Mouse (Mus musculus) forebrain, embryonic 12.5 days (tissue): ENCODE results near the gene Olig3. TPM values are rescaled to one million over a fixed set of nuclear protein-coding genes. Genes with fewer than 3 reads are reported as not detected.
A peak's percentile ranks its signal among the peaks of the same experiment; 100 is the strongest.

Source experiments
- ATAC-seq: fragments of 200-750 bp; cut with Nextera tagmentation; 2 replicates; pipeline ENCODE4 v1.8.0; 2017; ENCODE audit warnings: moderate TSS enrichment; ENCODE audit not compliant: low FRiP score
- H3K27ac ChIP-seq: fragments of 300-500 bp; sonication (generic); 2 replicates; pipeline ENCODE4 v1.5.1; 2016; ENCODE audit warnings: mild to moderate bottlenecking
- H3K27me3 ChIP-seq: fragments of 300-500 bp; sonication (generic); 2 replicates; pipeline ENCODE4 v1.6.1; 2016; ENCODE audit warnings: mild to moderate bottlenecking
- H3K36me3 ChIP-seq: fragments of 300-500 bp; sonication (generic); replicated peaks from 2 replicates; pipeline ENCODE4 v1.6.1; 2016; ENCODE audit warnings: mild to moderate bottlenecking
- H3K4me1 ChIP-seq: fragments of 300-500 bp; sonication (generic); 2 replicates; pipeline ENCODE4 v1.6.1; 2016
- H3K4me2 ChIP-seq: fragments of 300-500 bp; sonication (generic); 2 replicates; pipeline ENCODE4 v1.6.1; 2016; ENCODE audit warnings: mild to moderate bottlenecking, moderate library complexity
- H3K4me3 ChIP-seq: fragments of 300-500 bp; sonication (generic); replicated peaks from 2 replicates; pipeline ENCODE4 v1.5.1; 2016; ENCODE audit warnings: mild to moderate bottlenecking
- H3K9ac ChIP-seq: fragments of 300-500 bp; sonication (generic); 2 replicates; pipeline ENCODE4 v1.6.1; 2016; ENCODE audit warnings: mild to moderate bottlenecking
- H3K9me3 ChIP-seq: fragments of 300-500 bp; sonication (generic); 2 replicates; pipeline ENCODE4 v1.6.1; 2016
- WGBS: fragments of 180-500 bp; shearing (Covaris S2); methylation state at CpG from one replicate; pipeline ENCODE4 v1.1.7; 2016; 5-methylcytosine and 5-hydroxymethylcytosine counted together
- polyA plus RNA-seq: library from polyadenylated mRNA; unstranded; fragments of >200 nt; fragmentation: Nextera tagmentation; extraction: Ambion mirVana; gene quantifications from 2 replicates; pipeline ENCODE4 v1.2.1, GENCODE M21; 2016

Gene Olig3
- polyA plus RNA-seq, 1 experiment from 2014 or later, result 34.3 TPM

GRCm38 (mm10) chr10:19352006-19352877, 4.1 kb upstream of the Olig3 start:
- Histone ChIP-seq H3K27me3 (peaks cover 77% of the 10 kb centered on the region), H3K9me3 (no peaks in the 10 kb centered on the region), H3K4me1 (peaks cover 22% of the 10 kb centered on the region), H3K4me3 (peak overlapping the region; percentile 30), H3K9ac (peak overlapping the region; percentile 21; the same call in 1 of the 2 replicates), H3K27ac (no peak overlapping the region), H3K4me2 (peak overlapping the region; percentile 28), H3K36me3 (no peaks in the 10 kb centered on the region)
- peak; percentile 13; the same call in 1 of the 2 replicates for ATAC-seq
- WGBS, result 1% methylated on average over 24 of the region's 24 CpGs

DNA sequence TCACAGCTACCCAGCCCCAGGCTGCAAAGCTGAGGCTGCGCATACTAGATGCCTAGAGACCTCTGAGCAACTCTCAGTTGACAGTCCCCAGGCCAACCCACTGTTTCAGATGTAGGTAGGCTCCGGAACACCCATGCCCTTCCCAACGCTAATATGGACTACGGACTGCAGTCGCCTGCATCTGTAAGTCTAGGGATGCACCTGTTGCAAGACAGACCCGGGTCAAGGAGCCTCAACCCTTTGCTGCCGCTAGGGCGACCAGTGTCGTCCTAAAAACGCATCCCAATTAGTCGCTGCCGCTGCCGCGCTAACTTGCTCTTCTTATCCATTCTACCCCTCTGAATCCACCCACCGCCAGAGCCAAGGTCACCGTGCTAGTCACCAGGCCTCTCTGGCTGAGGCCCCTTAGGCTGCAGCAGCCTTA, 3.4 kb upstream of the Olig3 start:
- Histone ChIP-seq H3K4me3 (peak overlapping the region; percentile 30), H3K4me1 (peaks cover 26% of the 10 kb centered on the region), H3K27ac (no peak overlapping the region), H3K27me3 (peaks cover 78% of the 10 kb centered on the region), H3K9ac (peak overlapping the region; percentile 21; the same call in 1 of the 2 replicates), H3K9me3 (no peaks in the 10 kb centered on the region), H3K36me3 (no peaks in the 10 kb centered on the region), H3K4me2 (peak overlapping the region; percentile 28)
- peak; percentile 27; the same call in 1 of the 2 replicates for ATAC-seq
- WGBS, result 0% methylated on average over 16 of the region's 16 CpGs

DNA sequence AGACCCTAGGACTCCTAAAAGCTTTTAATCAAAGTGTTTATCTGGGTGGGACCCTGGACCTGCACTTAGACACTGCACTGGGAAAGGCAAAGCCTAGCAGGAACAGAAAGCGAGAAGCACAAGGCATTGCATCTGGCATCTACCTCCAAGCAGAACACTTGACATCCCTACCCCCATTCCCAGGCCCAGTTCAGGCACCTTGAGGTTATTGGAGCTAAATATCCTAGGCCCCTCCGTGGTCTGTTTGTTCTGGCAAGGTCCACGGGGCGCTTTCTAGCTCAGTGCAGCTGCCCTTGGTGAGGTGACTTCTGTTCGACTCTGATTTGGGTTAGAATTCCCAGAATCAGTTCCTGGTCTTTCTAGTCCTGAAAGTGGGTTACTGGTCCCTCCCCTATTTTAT, 2.7 kb upstream of the Olig3 start:
- 1% methylated on average over 5 of the region's 5 CpGs for WGBS
- ATAC-seq, result no peak
- H3K9me3 ChIP-seq, result no peaks in the 10 kb centered on the region
- H3K27me3 ChIP-seq, result peaks cover 78% of the 10 kb centered on the region
- peaks cover 26% of the 10 kb centered on the region for H3K4me1 ChIP-seq
- no peak overlapping the region for H3K27ac ChIP-seq
- no peaks in the 10 kb centered on the region for H3K36me3 ChIP-seq
- no peak overlapping the region; the same call in 1 of the 2 replicates for H3K9ac ChIP-seq
- H3K4me3 ChIP-seq, result peak overlapping the region; percentile 30
- H3K4me2 ChIP-seq, result peak overlapping the region; percentile 1; the same call in 1 of the 2 replicates

DNA sequence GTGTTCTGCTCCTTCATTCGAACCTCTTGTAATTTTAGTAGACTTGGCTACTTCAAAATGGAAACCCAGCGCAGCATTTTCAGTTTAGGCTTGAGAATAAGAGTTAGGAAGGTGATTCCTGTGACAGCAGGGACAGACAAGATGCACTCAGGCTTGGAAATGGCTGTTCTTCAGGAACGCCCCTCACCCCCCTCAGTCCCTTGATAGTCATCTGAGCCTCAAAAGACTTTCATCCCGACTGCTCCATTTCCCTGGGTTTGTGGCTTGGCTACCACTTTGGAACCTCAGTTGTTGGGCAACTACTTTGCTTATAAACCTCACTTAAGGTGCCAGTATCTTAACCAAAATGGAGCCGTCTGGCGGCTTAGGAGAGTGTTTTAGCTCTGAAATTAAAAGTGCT, 2.2 kb upstream of the Olig3 start:
- H3K36me3 ChIP-seq, result no peaks in the 10 kb centered on the region
- 3% methylated on average over 6 of the region's 6 CpGs for WGBS
- H3K9ac ChIP-seq, result no peak overlapping the region
- no peak for ATAC-seq
- peaks cover 26% of the 10 kb centered on the region for H3K4me1 ChIP-seq
- peak overlapping the region; percentile 1; the same call in 1 of the 2 replicates for H3K4me2 ChIP-seq
- peaks cover 78% of the 10 kb centered on the region for H3K27me3 ChIP-seq
- H3K9me3 ChIP-seq, result no peaks in the 10 kb centered on the region
- H3K4me3 ChIP-seq, result peak overlapping the region; percentile 30
- no peak overlapping the region for H3K27ac ChIP-seq

DNA sequence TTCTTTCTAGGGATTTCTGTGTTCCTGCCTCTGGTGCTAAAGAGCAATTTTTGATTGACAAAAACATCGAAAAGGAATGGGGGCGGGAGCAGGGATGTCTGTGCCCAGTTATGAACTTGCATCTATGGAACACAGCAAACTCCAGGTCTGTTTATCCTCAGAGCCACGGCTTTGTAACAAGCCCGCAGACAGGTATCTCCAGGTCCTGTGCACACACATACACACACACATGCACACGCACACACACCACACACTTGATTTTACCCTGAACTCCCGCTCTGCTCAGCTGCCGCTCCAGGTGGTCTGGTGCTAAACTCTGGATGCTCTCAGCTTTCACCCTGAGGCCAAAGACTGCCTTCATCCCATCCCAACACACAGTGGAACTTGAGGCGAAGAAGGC, 1.3 kb upstream of the Olig3 start:
- Histone ChIP-seq H3K4me3 (peak overlapping the region; percentile 30), H3K27ac (0 out of 2 replicates have a peak overlapping the region, but pooled peaks have one; percentile 20), H3K4me1 (peaks cover 26% of the 10 kb centered on the region), H3K9me3 (no peaks in the 10 kb centered on the region), H3K27me3 (peaks cover 84% of the 10 kb centered on the region), H3K36me3 (no peaks in the 10 kb centered on the region), H3K9ac (no peak overlapping the region), H3K4me2 (no peak overlapping the region)
- 4% methylated on average over 8 of the region's 8 CpGs for WGBS
- no peak for ATAC-seq

DNA sequence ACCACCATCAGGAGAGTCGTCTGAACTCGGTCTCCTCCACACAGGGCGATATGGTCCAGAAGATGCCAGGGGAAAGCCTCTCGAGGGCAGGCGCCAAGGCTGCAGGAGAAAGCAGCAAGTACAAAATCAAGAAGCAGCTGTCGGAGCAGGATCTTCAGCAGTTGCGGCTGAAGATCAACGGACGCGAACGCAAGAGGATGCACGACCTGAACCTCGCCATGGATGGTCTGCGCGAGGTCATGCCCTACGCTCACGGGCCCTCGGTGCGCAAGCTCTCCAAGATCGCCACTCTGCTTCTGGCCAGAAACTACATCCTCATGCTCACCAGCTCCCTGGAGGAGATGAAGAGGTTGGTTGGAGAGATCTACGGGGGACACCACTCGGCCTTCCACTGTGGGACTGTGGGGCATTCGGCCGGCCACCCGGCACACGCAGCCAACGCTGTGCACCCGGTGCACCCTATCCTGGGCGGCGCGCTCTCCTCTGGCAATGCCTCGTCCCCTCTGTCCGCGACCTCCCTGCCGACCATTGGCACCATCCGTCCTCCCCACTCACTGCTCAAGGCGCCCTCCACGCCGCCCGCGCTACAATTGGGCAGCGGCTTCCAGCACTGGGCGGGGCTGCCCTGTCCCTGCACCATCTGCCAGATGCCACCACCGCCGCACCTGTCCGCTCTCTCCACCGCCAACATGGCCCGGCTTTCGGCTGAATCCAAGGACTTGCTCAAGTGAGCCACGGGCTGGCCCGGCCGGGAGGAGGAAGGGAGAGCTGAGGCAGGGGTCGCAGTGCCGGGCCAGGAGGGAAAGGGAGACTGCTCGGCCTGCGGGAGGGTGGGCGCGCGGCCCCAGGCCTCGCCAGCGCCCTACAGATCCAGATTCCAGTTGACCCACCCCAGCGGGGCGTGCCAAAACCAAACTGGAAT, 648 bp downstream of the Olig3 start:
- under 1% methylated on average over 63 of the region's 63 CpGs for WGBS
- no peaks in the 10 kb centered on the region for H3K36me3 ChIP-seq
- peak; percentile 62 for ATAC-seq
- H3K9me3 ChIP-seq, result no peaks in the 10 kb centered on the region
- H3K27me3 ChIP-seq, result peaks cover 97% of the 10 kb centered on the region
- peak overlapping the region; percentile 21 for H3K9ac ChIP-seq
- peak overlapping the region; percentile 2; the same call in 1 of the 2 replicates for H3K27ac ChIP-seq
- peaks cover 29% of the 10 kb centered on the region for H3K4me1 ChIP-seq
- peak overlapping the region; percentile 41 for H3K4me3 ChIP-seq
- H3K4me2 ChIP-seq, result peak overlapping the region; percentile 47

DNA sequence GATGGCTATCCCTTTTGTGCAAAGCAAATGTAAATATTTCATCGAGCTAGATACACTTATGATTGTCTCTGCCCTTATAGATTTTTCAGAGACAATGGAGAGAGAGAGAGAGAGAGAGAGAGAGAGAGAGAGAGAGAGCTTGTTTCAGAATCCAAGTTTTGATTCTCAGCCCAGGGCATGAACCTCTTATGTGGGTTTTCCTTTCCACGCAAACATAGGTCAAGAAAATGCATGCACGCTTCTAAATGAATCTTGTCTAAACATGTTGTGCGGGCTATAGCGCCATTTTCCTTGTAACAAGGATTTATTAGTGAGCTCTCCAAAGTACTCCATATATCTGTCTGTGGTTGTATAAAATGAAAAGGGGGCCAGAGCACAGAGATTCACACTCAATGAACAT, 1.5 kb downstream of the Olig3 start:
- Histone ChIP-seq H3K27me3 (peaks cover 97% of the 10 kb centered on the region), H3K4me3 (peak overlapping the region; percentile 41), H3K4me2 (0 out of 2 replicates have a peak overlapping the region, but pooled peaks have one; percentile 47), H3K9ac (0 out of 2 replicates have a peak overlapping the region, but pooled peaks have one; percentile 21), H3K9me3 (no peaks in the 10 kb centered on the region), H3K36me3 (no peaks in the 10 kb centered on the region), H3K27ac (no peak overlapping the region), H3K4me1 (peaks cover 25% of the 10 kb centered on the region)
- WGBS, result 14% methylated on average over 5 of the region's 5 CpGs
- no peak for ATAC-seq

DNA sequence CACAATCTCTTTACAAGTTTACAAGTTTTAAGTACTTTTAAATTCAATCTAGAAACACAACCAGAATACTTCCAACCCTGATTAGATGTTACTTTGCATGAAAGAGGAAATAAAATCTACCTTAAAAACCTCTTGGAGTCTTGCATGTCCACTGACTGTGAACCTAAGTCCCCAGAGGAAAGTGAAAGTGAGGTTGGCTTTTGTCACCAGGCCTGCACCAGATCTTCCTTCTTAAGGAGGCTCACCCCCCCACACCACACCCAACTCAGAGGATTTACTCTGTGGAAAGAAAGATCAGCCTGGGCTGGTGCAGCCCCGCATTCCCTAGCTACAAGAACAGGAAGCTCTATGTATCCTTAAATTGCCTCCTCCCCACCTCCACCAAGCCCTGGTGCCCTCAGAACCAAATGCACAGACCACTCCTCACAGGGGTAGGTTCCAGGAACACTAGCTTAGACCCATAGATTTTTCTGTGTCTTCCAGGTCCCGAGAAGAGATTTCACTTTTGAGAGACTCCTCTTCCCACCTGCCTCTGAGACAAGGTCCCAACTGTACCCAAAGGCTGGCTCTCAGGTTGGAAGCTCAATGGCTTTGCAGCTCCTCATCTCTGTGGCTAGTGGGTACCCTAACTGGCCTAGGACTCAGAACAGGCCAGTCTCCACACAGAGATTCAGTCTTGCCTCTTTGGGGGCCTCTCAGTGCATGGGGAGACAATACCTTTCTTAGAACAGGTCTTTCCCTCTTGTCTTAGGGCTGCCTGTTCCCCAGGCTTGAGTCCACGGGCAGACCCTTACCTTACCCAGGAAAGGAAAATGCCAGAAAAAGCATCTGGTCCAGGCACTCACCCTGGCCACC, 4.3 kb downstream of the Olig3 start:
- Histone ChIP-seq H3K4me2 (0 out of 2 replicates have a peak overlapping the region, but pooled peaks have one; percentile 31), H3K27ac (no peak overlapping the region), H3K9me3 (no peaks in the 10 kb centered on the region), H3K27me3 (peaks cover 96% of the 10 kb centered on the region), H3K4me3 (no peak overlapping the region), H3K4me1 (peaks cover 27% of the 10 kb centered on the region), H3K9ac (no peak overlapping the region), H3K36me3 (no peaks in the 10 kb centered on the region)
- ATAC-seq, result no peak
- WGBS, result 4% methylated on average over 3 of the region's 3 CpGs

DNA sequence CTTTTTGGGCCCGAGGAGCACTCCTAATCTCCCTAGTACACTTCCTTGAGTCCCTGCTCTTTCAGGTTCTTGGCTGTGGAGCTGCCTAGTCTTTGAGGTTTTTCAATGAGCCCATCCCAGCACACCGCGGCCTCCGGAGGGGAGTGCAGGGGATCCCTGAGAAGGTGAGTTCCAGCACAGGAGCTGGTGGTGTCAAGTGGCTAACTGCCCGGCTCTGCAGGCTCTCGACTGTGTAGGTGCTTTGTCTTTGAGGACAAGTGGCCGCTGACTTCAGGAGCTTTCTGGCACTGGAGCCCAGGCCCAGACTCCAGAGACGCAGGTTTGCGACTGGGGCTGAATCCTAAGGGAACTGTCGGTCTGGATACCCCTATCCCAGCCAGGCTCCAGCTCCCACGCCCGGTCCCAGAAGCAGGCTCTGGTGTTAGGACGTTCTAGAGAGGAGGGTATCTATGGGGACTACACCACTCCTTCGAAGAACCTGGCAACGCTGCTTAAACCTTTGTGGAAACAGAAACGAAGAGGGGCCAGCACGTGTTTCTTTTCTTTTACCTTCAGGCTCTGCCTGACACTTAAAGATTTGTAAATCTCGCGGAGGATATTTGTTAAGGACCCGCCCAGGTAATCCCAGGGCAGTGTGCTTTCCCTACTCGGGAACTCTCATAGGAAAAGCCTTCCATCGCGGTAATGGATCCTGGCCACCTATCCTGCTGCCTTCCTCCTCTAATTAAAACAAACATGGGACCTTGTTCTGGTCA, 5.4 kb downstream of the Olig3 start:
- Histone ChIP-seq H3K27ac (no peak overlapping the region), H3K4me2 (peak overlapping the region; percentile 31), H3K27me3 (peaks cover 96% of the 10 kb centered on the region), H3K36me3 (no peaks in the 10 kb centered on the region), H3K9me3 (no peaks in the 10 kb centered on the region), H3K9ac (0 out of 2 replicates have a peak overlapping the region, but pooled peaks have one; percentile 14), H3K4me3 (peak overlapping the region; percentile 12), H3K4me1 (peaks cover 24% of the 10 kb centered on the region)
- WGBS, result 1% methylated on average over 23 of the region's 23 CpGs
- ATAC-seq, result 0 out of 2 replicates have a peak, but pooled peaks have one; percentile 31

GRCm38 (mm10) chr10:19362294-19362590, 5.9 kb downstream of the Olig3 start:
- no peaks in the 10 kb centered on the region for H3K36me3 ChIP-seq
- H3K4me1 ChIP-seq, result peaks cover 19% of the 10 kb centered on the region
- no peak for ATAC-seq
- H3K9ac ChIP-seq, result no peak overlapping the region
- H3K4me3 ChIP-seq, result peak overlapping the region; percentile 12
- H3K27me3 ChIP-seq, result peaks cover 96% of the 10 kb centered on the region
- WGBS, result 1% methylated on average over 8 of the region's 8 CpGs
- no peaks in the 10 kb centered on the region for H3K9me3 ChIP-seq
- H3K4me2 ChIP-seq, result peak overlapping the region; percentile 31
- H3K27ac ChIP-seq, result no peak overlapping the region

DNA sequence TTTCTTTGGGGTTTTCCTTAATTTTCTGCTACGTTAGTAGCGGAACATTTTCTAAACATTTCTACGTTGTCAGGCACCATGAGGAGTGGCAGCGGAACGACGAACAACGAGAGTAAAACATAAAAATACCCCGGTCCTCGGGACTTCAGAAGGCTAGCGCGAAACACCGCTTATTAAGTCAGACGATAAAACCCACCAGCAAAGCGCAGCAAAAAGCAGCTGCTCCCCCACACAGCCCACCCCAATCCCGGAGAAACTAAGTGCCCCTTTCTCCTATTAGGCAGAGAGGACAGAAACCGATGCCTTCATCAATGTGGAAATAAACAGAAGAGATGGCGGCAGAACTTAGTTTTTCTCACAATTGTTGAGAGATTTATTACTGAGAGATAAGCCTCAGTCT, 6.5 kb downstream of the Olig3 start:
- Histone ChIP-seq H3K9ac (no peak overlapping the region), H3K36me3 (no peaks in the 10 kb centered on the region), H3K4me2 (peak overlapping the region; percentile 37), H3K27ac (no peak overlapping the region), H3K4me3 (peak overlapping the region; percentile 12), H3K27me3 (peaks cover 90% of the 10 kb centered on the region), H3K4me1 (peaks cover 16% of the 10 kb centered on the region; the same call in 1 of the 2 replicates), H3K9me3 (no peaks in the 10 kb centered on the region)
- under 1% methylated on average over 17 of the region's 17 CpGs for WGBS
- ATAC-seq, result no peak
